Mouse (Mus musculus) heart, postnatal 0 days (tissue): ENCODE results near the gene Supt6.

Experiments
- CTCF ChIP-seq: IDR thresholded peaks from 2 replicates; pipeline ENCODE4 v1.5.1; 2016; ENCODE audit warnings: antibody characterized with exemption, control low read depth, low read depth
- EP300 ChIP-seq: IDR thresholded peaks from 2 replicates; pipeline ENCODE4 v1.6.1; 2016; ENCODE audit warnings: antibody characterized with exemption, low read depth

DNA sequence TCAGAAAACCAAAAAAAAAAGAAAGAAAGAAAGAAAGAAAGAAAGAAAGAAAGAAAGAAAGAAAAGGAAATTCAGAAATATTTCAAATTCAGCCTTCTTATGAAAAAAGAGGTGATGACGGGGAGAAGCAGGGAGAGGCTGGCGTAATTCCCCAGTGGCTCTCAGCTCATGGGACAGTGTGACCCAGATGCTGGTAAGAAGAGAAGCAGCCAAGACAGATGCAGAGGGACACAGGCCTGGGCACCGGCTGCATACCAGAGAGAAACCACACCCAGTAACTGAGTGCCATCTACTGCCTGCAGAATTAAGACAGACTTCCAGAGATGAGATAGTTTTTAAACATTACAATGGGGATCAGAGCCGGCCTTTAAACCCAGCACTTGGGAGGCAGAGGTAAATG is 22.2 kb downstream of the Supt6 start:
- no peak for TF ChIP-seq CTCF
- no peak for TF ChIP-seq EP300
